Mouse (Mus musculus) bone marrow, adult 2 months (tissue): Measurements from ENCODE around the gene Hoxa3.

Experiments used
- CTCF ChIP-seq: fragments of 200-500 bp; IDR thresholded peaks from 2 replicates; pipeline ENCODE4 v1.5.1; 2011; ENCODE audit warnings: low read length, control low read depth; ENCODE audit not compliant: control insufficient read depth, insufficient read depth
- POLR2A ChIP-seq: fragments of 200-500 bp; IDR thresholded peaks from 2 replicates; pipeline ENCODE4 v1.6.1; 2011; ENCODE audit warnings: low read depth, mild to moderate bottlenecking, control low read depth, low read length, borderline replicate concordance; ENCODE audit not compliant: control insufficient read depth

DNA sequence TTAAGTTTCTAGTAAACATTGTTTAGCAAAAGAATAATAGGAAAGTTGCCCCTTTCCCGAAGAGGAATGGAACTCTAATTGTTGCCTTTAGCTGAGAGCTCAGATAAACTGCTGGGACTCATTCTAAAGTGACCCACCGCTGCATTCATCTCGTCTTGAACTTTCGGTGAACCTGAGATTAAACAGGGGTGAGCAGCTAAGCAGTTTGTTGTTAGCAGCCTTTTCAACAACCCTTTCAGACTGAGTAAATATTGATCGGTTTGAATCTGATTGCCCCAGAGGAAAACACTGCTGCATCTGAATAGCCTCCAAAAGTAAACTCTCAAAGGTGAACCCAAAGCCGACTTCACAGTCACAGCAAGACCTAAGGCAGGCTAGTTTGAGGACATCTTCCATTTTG lies 59.9 kb downstream of the Hoxa3 start:
- TF ChIP-seq CTCF (no peak), POLR2A (no peak)
